Mouse (Mus musculus): ENCODE data around the gene Ifitm3.

Ifitm3 gene

DNA sequence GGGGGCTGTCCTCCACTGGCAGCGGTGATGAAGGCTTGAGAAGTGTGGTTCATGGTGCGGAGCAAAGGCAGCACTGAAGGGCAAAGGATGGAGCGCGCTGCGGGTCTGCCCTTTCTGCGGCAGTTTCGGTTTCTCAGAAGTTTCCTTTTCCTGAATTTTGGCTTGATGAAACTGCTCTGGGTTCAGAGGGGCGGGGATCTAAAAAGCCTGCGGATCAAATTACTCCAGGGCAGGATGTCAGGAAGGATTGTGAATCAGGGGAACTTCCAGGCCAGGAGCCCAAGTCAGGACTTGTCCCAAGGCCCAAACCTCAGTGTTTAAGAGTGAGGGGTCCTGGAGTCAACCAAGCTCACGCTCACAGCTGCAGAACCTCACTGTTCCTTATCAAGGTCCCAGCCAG, at the start of gene Ifitm3:
Gene Ifitm3, minus strand, starts transcription at position 178 of the 400 bp plus-strand sequence.
- in situ Hi-C loops (cut with MboI, MseI), result loop anchor here (5.0 kb wide), 1 partner anchor 37 kb away; no protein-coding TSS in a partner anchor

DNA sequence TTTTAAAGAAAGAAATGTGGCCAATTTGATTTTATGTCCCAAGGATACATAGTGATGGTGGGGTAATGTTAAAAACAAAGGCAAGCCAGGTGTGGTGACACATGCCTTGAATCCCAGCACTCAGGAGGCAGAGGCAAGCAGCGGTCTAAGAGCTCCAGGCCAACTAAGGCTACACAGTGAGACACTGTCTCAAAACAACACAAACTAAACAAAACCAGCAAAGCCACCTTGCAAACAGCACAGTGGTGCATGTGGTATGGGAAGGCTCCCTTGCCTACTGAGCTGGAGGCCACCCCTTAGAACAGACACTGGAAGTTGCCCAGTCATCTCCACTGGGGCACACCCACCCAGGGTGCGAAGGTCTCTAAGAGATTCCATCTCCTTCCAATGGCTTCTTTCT, 49.4 kb upstream of the Ifitm3 start:
- in situ Hi-C loops (cut with MboI, MseI), result loop anchor here (10.0 kb wide), 1 partner anchor 115 kb away; the partner anchor contains the start of gene Rnh1

DNA sequence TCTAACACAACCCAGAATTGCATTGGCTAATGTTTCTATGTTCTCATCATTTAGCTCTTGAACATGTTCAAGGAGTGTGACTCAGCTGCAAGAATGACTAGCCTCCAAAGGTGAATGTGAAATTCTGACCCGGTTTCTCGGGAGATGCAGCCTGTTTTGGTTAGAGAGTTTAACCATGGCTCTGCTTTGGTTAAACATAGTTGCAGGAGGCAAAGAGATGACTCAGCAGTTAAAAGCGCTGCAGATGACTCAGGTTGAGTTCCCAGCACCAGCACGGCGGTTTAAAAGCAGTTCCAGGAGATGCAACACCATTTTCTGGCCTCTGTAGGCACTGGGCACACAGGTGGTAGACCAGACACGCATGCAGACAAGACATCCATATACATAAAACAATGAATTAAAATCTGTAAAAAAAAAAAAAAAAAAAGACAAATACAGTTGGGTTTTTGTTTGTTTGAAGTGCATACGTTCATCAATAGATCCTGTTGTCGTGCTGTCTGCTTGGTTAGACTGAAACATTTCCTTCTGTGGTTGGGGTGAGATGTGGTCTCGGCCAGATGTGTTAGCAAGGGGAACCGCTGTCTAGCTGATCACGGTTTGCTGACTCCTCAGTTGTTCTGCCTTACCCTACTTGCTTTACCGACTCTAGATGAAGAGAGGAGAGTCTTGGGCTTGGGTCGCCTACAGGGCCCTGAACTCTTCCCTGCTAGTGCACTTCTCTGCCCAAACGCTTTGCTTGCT, 48.2 kb upstream of the Ifitm3 start:
- in situ Hi-C loops (cut with MboI, MseI), result loop anchor here (10.0 kb wide), 1 partner anchor 116 kb away; the partner anchor contains the start of gene Rnh1

DNA sequence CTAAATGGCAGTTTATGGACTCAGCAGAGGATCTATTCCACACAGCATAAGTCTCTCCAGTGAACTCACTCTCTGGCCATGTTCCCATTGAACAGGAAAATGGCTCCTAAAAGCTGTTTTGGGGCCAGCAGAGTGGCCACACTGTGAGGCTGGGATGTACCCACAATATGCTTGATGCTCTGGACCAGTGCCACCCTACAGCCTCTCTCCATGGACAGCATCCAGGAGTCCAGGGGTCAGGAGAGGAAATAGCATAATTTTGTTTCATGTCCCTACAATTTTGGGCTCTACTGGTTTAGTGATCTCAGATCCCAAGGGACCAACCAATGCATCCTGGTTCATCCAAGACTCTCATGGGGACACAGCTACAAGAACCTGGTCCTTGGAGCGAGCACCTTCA, 47.0 kb upstream of the Ifitm3 start:
- in situ Hi-C loops (cut with MboI, MseI), result loop anchor here (10.0 kb wide), 1 partner anchor 117 kb away; the partner anchor contains the start of gene Rnh1

DNA sequence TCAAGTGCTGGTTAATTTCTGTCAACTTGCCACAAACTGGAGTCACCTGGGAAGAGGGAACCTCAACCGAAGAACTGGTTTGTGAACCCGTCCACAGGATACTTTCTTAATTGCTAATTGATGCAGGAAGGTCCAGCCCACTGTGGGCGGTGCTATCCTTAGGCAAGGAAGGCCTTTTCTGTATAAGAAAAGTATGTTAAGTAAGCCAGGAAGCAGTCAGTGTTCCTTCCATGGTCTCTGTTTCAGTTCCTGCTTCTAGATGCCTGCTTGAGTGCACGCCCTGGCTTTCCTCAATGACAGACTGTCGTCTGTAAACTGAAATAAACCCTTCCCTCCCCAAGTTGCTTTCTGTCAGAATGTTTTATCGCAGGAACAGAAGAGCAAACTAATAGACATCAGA, 46.4 kb upstream of the Ifitm3 start:
- in situ Hi-C loops (cut with MboI, MseI), result loop anchor here (10.0 kb wide), 1 partner anchor 118 kb away; the partner anchor contains the start of gene Rnh1

DNA sequence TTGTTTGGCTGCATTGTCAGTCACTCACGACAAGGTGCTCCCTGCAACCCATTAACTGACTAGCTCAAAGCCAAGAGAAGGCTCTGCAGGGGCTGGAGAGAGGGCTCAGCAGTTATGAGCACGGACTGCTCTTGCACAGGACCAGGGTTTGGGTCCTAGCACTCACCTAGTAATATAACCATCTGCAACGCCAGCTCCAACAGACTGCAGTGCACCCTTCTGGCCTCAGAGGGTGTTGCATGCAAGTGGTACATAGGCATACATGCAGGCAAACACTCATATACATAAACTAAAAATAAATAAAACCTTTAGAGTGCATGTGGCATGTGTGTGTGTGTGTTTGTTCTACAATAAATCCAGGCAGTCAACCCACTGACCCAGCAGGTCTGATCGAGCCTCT, 45.2 kb upstream of the Ifitm3 start:
- in situ Hi-C loops (cut with MboI, MseI), result loop anchor here (10.0 kb wide), 1 partner anchor 119 kb away; the partner anchor contains the start of gene Rnh1

DNA sequence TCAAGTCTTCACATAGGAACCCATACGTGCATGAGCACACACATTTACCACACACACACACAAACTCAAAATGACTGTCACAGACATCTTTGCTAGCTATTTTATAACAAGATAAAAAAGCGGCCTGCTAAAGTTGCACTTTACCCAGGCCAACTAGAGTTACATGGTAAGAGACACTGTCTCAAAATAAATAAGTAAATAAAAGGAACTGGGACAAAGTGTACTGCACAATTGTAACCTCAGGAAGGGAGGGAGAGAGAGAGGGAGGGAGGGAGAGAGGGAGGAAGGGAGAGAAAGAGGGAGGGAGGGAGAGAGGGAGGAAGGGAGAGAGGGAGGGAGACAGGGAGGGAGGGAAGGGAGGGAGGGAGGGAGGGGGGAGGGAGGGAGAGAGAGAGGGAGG, 41.9 kb upstream of the Ifitm3 start:
- in situ Hi-C loops (cut with MboI, MseI), result loop anchor here (5.0 to 10.0 kb wide), 4 partner anchors 95 to 205 kb away; partner anchors contain the start of genes Gm45717, Ifitm2, Odf3 and Rnh1

DNA sequence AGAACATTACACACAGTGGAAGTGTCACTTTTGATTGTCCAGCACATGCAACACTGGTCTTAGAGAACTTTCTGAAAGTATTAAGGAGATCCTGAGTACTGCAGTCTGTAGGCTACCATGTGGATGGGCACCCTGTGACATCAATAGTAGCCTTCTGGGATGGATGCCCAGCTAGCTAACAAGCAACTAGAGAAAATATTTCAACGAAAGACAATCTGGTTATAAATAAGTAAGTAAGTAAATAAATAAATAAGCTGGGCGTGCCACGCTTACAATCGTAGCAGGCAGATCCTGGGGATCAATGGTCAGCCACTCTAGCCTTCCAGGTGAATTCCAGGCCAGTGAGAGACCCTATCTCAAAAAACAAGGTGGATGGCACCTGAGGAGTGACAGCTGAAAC, 41.4 kb upstream of the Ifitm3 start:
- in situ Hi-C loops (cut with MboI, MseI), result loop anchor here (5.0 to 10.0 kb wide), 4 partner anchors 95 to 205 kb away; partner anchors contain the start of genes Gm45717, Ifitm2, Odf3 and Rnh1

DNA sequence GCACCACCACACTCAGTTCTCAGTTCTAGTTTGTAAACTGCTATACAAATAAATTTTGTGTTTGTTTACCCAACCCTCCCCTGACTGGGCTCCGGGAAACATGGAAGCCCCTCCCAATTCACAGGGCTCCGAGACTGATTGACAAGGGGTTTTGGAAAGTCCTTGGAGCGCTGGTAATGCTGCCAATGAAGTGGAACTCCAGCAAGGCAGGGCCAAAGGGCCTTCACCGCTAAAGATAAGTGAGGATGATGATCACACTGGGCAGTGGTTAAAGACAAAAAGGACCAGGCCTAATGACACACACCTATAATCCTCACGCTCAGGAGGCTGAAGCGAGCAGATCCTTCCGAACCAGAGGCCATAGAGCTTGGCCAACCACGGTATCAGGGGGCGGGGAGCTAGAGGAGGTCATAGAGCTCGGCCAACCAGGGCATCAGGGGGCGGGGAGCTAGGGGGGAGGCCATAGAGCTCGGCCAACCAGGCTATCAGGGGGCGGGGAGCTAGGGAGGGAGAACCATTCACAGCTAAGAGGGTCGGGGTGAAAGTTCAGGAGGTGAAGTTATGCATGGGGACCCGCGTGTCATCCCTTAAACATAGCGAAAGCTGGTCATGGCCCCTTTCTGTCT, 40.6 kb upstream of the Ifitm3 start:
- in situ Hi-C loops (cut with MboI, MseI), result loop anchor here (5.0 to 10.0 kb wide), 4 partner anchors 94 to 204 kb away; partner anchors contain the start of genes Gm45717, Ifitm2, Odf3 and Rnh1

DNA sequence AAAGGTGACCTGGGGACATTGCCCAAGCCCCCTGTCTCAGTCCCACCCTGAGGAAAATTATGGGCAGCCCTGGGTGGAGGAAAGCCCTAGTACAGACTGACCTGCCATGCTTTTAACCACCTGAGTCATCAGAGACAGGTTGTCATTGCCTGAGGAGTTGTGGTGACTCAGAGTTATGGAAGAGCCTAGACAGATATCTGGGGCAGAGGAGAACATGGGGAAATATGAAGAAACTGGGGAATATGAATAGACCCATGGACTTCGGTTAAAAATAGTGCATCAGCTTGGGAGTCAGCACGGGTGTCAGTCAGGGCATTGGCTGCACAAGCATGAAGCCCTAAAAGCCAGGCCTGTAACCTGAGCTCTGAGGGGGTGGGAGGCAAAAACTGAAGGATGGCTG, 38.8 kb upstream of the Ifitm3 start:
- in situ Hi-C loops (cut with MboI, MseI), result loop anchor here (5.0 kb wide), 1 partner anchor 37 kb away; the partner anchor contains the start of gene Ifitm3

DNA sequence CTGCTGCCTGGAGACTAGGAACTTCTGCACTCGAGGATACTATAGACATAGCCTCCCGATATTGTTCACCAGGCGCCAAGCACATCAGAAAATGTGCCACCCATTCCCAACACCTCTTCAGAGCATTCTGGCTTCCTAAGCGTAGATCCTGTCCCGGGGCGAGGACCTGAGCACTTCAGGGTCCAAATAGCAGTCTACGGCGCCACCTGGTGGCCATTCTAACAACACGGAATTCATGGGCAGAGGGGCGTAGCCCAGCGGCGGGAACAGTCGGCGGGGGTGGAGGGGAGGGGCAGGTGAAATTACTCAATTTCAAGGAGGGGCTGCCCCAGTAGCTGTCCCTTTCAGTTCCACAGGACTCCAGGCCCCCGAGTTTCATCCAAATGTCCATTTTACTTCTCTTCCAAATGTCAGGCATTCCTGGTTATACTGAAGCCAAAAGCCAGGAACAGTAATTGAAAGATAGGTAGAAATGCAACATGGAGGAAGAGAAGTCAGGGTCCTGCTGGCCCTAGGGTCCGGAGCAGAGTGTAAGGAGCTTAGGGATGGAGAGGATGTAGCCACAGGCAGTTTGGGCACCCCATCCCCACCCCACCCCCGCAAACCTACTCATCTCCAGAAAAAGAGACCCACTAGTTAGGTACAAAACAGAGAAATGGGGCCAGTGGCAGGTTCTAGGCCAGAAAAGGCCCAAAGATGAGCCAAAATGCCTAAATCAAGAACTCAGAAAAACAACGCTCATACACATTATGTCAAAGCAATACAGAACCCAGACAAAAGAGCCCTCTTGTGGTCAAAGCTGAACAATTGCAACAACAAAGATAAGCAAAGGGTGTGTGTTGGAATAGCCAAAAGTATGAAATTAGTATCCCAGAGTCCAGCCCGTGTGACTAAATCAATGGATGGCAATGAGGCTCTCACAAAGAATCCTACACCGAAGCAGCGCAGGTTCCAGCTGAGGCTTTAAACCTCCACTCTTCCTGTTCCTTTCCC, 38.0 kb upstream of the Ifitm3 start:
- in situ Hi-C loops (cut with MboI, MseI), result loop anchor here (5.0 kb wide), 1 partner anchor 36 kb away; the partner anchor contains the start of gene Ifitm3

DNA sequence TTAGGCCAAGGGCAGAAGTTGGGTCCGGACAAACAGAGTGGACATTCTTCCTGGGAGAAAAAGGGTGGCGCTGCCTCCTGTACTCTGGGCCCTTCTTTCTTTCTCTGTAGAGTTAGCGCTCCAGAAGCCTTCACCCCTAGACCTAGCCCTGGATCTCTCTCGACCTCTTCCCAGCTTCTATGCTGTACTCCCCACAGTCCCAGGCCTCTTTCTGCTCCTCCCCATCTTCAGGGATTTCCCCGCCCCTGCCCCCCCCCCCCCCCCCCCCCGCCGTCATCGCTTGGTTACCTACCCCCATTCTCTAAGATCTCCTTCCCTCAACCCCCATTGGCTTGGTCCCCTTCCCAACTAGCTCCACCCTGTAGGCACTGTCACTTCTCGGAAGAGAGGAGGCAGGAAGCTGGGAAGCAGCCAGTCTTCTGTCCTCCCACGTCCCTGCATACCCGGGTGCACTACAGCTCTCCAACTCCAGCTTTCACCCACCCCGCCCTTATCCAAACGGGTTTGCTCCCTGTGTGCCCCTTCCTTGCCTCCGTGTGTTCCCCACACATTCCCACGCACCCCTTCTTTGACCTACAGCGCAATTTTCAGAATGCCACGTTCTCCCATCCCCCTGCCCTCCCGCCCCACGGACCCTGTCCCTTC, 37.1 kb upstream of the Ifitm3 start:
- in situ Hi-C loops (cut with MboI, MseI), result loop anchor here (5.0 kb wide), 1 partner anchor 35 kb away; the partner anchor contains the start of gene Ifitm3

DNA sequence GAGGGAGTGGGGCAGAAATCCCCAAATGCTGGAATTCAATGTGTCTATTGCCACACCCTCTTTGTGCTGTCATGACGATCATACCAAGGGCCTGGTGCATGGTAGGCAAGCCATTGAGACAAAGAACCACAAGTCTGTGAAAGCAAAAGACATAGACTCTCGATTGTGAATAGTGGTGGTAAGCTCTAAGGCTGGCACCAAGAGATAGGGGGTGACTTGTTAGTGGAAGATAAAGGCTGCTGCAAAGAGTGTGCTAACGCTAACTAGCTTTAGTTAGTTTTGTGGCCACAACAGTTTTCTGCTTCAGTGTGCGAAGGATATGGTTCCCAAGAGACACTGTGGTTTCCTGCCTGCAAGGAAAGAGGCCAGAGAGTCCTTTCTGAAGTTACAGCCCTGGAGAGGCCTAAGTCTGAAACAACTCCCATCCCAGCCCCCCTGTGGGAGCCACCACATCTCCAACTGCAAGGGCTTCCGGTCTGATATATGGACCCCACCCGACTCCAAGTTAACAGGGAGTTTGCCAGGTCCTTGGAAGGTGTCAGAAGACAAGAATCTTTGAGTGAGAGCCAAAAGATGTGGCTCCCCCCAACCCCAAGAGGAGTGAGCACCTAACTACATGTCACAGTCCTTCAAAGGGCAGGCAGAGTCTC, 36.5 kb upstream of the Ifitm3 start:
- in situ Hi-C loops (cut with MboI, MseI), result loop anchor here (5.0 kb wide), 1 partner anchor 35 kb away; the partner anchor contains the start of gene Ifitm3

DNA sequence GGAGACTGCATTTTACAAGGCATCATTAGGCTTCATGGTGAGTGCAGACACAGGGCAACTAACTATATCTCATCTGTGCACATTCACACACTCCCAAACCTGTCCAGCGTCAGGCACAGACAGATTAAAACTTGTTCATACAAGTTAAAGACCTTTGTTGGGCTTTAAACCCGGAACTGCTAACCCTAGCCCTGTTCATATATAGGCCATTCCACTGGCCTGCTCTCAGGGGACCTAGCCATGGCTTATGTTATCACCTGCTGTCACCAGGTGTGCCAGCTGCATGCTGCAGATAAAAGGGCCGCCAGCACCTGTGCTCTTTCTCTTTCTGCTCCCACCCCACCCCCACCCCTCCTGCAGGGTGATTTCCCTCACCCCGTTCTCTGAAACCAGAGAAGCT, 32.0 kb upstream of the Ifitm3 start:
- in situ Hi-C loops (cut with MboI, MseI), result no loop called here

DNA sequence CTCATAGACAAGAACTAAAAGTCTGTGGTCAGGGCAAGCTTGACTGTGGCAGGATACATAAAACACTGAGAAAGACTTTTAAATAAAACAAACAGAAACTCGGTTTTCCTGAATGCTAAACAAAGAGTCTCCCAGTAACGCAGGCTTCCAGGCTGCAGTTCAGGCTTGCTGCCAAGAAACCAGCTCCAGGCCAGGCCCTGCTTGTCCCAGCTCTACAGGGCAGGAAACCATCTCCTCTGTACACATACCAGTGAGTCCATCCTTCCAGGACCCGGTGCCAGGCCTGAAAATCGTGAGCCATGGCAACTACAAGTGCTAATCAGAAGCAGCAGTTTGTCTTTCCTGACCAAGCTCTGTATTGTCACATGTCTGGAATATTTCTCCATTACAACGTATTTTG, 31.1 kb upstream of the Ifitm3 start:
- in situ Hi-C loops (cut with MboI, MseI), result no loop called here

DNA sequence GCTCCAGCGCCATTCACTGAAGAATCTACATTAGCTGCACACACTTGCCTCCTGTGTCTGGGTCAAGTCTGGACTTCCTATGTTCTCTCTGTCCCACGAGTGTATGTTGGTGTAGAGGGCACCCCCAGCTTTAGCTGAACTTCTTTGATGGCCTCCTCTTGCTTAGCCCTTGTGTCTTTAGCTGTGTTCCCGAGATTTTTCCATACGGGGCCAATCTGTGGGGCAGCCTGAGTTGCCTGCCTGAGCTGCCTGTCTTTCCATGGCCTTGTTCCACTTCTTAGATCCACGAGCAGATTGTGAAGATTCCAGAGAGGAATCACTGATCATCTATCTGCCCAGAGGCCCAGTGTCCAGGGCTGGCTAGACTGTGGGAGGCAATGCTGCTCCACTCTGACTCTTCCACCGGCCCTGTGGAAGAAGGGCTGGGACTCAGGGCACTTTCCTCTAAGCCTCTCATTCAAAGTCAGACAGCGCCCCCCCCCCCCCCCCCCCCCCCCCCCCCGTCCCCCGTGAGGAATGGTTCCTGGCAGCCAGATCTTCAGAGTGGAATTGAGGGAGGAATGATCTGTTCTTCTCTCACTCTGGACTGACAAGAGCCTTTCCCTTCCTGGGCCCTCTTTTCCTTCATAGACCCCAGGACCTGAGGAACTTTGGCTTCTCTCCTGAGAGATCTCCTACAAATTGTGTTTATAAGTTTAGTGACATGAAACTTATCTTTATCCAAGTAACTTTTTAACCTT, 30.5 kb upstream of the Ifitm3 start:
- in situ Hi-C loops (cut with MboI, MseI), result no loop called here

DNA sequence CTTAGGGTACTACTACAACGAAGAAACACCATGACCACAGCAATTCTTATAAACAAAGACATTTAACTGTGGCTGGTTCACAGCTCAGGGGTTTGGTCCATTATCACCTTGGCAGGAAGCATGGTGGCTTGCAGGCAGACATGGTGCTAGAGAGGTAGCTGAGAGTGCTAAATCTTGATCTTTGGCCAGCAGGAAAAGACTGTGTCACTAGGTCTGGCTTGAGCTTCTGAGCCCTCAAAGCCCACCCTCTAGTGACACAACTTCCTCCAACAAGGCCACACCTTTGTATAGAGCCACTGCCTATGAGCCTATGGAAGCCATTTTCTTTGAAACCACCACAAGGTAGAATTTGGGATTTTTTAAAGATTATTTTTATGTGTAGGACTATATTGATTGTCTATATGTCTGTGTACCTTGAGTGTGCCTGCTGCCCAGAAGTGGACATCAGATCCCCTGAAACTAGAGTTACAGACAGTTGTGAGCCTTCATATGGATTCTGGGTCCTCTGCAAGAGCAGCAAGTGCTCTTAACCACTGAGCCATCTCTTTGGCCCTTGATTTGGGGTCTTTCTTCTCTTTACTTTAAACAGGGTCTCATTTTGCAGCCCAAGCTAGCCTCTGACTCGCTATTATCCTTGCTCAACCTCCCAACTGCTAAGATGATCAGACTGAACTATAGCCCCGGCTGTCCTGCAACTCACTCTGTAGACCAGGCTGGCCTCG, 29.0 kb upstream of the Ifitm3 start:
- in situ Hi-C loops (cut with MboI, MseI), result no loop called here
